Mouse (Mus musculus): ENCODE results near the gene Sprr2e.

Gene Sprr2e

DNA sequence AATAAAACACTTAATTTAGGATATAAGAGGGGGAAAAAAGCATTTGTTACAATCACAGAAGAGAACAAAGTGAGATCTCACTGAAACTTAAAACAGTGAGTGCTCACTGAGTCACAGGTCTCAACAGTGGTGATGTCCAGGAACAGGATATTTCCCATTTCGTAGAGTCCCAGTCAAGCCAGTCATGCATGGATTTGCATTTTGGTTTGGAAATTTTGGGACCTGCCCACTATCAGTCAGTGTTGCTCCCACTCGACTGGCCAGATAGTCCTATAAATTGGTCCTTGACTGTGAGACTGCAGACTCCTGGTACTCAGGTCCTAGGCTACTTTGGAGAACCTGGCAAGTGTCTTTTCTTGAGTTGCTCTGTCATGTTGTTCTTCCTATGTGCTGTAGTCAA lies at the start of gene Sprr2e:
Gene Sprr2e, plus strand, starts transcription at position 301 of the 400 bp plus-strand sequence.
- no peak for DNase-seq (ENCODE audit: extremely low read depth, low read depth)

DNA sequence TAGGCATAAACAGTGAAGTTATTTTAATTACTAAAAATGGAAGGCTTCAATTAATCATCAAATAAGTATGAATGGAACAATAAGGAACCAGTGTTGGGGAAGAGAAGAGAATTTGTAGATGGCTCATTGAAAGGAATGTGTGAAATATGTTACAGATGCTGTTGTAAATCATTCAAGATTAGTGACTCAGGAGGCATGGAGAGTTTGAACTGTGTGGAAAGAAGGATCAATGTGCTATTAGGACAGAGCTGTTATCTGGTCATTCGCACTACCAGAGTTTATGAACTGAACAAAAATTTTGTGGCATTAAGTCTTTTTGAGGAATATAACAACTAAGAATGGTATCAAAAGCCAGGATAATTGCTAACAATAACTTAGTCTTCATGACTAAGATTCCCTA lies 44.5 kb upstream of the Sprr2e start:
- DNase-seq (ENCODE audit: extremely low read depth, low read depth) = no peak

DNA sequence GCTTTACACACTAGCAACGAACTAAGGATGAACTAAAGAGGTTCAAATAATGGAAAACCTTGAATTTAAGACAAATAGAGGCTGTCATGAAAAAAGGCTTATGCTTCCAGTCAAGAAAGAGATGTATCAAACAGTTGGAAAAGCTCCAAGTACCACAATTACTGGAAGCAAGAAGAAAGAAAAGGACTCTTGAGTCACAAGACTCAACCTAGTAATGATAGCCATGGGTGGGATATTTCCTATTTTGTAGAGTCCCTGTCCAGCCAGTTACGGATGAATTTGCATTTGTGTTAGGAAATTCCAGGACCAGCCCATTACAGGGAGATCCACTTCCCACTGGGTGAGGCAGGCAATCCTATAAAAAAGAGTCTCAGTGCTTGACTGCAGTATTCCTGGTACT lies 35.6 kb upstream of the Sprr2e start, which contains the start of gene Sprr2b:
Gene Sprr2b, plus strand, starts transcription at position 301 of the 400 bp plus-strand sequence.
- no peak for DNase-seq (ENCODE audit: extremely low read depth, low read depth)

DNA sequence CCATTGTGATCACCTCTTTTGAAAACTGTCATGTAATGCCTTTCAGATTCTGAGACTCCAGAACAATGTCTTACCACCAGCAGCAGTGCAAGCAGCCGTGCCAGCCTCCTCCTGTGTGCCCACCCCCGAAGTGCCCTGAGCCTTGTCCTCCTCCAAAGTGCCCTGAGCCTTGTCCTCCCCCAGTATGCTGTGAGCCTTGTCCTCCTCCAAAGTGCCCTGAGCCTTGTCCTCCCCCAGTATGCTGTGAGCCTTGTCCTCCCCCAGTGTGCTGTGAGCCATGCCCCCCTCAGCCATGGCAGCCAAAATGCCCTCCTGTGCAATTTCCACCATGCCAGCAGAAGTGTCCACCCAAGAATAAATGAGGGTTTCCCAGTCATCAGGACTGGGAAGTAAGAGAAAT lies 34.6 kb upstream of the Sprr2e start:
- DNase-seq (ENCODE audit: extremely low read depth, low read depth) = no peak

DNA sequence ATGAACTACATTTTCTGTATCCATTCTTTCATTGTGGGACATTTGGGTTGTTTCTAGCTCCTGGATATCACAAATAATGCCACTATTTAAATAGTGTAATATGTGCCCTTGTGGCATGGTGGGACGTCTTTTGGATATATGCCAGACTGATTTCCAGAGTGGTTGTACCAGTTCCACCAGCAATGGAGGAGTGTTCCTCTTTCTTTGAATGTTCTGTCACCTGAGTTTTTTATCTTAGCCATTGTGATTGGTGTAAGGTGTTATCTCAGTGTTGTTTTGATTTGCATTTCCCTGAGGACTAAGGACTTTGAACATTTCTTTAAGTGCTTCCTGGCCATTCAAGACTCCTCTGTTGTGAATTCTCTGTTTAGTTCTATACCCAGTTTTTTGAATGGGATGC lies 15.7 kb upstream of the Sprr2e start:
- DNase-seq (ENCODE audit: extremely low read depth, low read depth) = no peak

DNA sequence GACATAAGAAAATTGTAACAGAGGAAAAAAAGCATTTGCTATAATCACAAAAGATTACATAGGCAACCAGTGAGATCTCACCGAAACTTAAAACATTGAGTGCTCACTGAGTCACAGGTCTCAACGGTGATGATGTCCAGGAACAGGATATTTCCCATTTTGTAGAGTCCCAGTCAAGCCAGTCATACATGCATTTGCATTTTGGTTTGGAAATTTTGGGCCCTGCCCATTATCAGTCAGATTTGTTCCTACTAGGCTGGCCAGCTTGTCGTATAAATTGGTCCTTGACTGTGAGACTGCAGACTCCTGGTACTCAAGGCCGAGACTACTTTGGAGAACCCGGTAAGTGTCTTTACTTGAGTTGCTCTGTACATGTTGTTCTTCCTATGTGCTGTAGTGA lies 13.1 kb upstream of the Sprr2e start, which contains the start of gene Sprr2d:
Gene Sprr2d, plus strand, starts transcription at position 301 of the 400 bp plus-strand sequence.
- no peak for DNase-seq (ENCODE audit: extremely low read depth, low read depth)

DNA sequence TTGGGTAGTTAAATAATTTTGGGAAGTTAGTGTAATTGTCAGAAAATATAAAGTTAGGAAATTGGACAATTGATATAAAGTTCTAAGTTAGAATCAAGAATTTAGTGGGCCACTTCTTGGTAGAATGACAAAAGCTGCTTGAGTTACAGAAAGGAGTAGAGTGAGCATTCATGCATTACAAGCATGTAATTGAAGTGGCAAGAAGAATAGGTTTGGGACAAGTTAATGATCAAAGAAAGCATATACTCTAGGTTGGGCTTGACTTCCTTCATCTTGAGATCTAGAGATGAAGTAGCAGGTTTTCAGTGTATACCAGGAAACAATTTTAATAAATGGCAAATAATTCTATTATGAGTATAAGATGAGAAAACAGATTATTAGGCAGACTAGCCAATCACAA lies 9.7 kb downstream of the Sprr2e start:
- no peak for DNase-seq (ENCODE audit: extremely low read depth, low read depth)

DNA sequence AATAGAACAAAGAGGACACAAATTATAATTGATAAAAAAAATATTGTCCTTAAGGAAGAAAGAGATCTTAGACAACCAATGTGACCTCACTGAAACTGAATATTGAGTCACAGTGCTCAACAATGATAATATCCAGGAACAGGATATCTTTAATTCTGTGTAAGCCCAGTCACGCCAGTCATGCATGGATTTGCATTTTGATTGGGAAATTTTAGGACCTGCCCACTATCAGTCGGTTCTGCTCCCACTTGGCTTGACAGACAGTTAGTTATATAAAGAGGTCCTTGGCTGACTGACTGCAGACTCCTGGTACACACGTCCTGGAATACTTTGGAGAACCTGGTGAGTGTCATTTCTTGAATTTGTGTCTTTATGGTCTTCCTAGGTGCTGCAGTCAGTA lies 12.9 kb downstream of the Sprr2e start, which contains the start of gene Sprr2f:
Gene Sprr2f, plus strand, starts transcription at position 301 of the 400 bp plus-strand sequence.
- DNase-seq (ENCODE audit: extremely low read depth, low read depth) = no peak

DNA sequence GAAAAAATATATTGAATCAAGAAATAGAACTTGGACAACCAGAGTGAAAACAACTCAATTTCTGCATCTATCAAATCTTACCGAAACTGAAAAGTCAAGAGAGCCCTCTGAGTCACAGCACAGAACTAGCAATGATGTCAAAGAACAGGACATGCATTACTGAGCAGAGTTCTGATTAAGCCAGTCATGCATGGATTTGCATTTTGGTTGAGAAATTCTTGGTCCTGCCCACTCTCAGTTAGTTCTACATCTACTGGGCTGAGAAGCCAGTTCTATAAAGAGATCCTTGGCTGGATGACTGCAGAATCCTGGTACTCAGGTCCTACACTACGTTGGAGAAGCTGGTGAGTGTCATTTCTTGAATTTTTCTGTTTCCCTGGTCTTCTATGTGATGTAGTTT lies 21.7 kb downstream of the Sprr2e start:
- no peak for DNase-seq (ENCODE audit: extremely low read depth, low read depth)

DNA sequence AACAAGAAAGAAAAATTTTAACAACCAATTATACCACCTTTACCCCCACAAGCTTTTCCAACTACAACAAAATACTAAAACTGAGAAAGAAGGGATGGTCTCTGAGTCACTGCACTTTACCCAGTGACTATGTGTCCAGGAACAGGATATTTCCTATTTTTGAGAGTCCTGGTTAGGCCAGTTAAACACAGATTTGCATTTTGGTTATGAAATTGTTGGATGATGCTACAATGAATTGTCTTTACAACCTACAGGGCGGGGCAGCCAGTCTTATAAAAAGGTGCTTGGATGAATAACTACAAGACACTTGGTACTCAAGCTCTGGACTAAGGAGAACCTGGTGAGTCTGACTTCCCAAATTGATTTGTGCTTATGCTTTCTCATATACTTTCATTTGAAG lies 33.4 kb downstream of the Sprr2e start, which contains the start of gene Sprr2h:
Gene Sprr2h, plus strand, starts transcription at position 301 of the 400 bp plus-strand sequence.
- DNase-seq (ENCODE audit: extremely low read depth, low read depth) = no peak

DNA sequence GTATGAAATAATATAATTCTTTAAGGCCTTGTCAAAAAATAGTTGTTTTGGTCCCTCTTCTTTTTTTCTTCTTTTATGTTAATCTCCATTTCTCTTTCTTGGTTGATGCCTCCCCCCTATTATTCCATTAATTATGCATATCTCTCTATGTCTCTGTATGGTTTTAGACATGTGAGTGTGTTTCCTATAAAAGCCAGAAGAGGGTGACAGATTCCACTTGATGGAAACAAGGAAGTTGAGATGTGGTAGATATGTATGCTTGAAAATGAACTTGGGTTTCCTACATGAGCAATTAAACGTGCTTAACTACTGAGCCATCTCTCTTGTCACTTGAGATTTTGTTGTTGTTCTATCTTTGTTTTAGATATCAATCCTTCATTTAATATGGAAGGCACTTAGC lies 42.4 kb downstream of the Sprr2e start:
- DNase-seq (ENCODE audit: extremely low read depth, low read depth) = no peak

Data from MEL-GATA-1-ER (cell line).